Mouse (Mus musculus) gastrocnemius, adult 8-10 months (tissue): ENCODE data around the gene Itga10. TPM values are rescaled to one million over a fixed set of nuclear protein-coding genes. Genes with fewer than 3 reads are reported as not detected.
"Not testable (repeated sequence)": the region's sequence is repeated elsewhere in the genome, so short reads cannot be mapped to it uniquely, and the experiment has no call there.

Experiments
- DNase-seq, 2 experiments: peaks; one replicate each; pipeline ENCODE4 v3.0.0; 2022; ENCODE audit warnings: low spot score in 2 of 2
- total RNA-seq, 4 experiments: library from RNA; stranded (reverse); gene quantifications; 2 replicates each; pipeline ENCODE4 v1.2.4; 2022

Gene Itga10
- total RNA-seq, 4 experiments from 2014 or later = 0.31 to 0.56 (median 0.40) TPM

DNA sequence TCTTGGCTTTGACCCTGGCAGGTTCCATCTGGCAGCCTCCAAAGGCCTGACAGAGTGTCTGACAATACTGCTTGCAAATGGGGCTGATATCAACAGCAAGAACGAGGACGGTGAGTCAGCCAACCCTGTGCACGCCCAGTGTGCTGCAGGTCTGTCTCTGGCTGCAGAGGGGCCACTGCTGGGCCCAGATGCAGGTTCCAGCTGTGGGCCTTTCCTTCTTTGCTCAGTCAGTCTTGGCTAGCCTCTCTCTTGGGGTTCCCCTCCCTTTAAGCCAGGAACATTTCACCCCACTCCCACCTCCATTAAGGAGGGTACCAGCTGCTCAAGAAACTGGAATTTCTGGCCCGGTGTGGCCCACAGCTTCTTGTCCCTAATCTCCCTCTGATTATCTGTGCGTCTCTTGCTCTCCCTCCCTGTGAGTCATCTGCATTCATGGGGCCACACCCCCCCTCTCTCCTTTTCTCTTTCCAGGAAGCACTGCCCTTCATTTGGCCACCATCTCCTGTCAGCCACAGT is 33.8 kb downstream of the Itga10 start:
- DNase-seq = no peak

DNA sequence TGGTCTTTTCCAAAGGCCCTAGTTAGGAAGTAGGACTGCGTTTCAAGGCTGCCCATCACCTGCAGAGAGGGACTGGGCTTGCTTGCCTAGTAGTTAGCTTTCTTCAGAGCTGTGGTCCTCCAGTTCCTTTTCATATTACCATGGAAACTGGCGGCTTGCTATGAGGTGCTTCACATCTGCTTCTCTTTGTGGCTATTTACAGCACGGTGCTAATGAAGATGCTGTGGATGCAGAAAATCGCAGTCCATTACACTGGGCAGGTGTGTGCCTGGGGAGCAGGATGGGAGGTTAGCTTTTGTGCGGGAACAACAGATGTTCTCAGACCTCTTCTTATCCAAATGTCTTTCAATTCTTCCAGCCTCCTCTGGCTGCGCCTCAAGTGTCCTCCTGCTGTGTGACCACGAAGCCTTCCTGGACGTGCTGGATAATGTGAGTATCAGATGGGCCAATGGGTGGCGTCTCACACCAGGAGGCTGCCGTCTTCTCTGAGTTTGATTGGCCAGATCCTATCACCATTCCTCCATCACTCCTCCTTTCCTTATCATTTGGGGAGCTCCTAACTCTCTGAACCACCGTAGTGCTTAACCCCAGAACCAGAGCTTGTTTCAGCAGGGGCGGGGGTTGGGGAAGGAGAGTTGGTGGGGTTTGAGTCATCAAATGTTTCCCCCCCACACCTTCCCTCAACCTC is 35.0 kb downstream of the Itga10 start:
- no peak for DNase-seq

DNA sequence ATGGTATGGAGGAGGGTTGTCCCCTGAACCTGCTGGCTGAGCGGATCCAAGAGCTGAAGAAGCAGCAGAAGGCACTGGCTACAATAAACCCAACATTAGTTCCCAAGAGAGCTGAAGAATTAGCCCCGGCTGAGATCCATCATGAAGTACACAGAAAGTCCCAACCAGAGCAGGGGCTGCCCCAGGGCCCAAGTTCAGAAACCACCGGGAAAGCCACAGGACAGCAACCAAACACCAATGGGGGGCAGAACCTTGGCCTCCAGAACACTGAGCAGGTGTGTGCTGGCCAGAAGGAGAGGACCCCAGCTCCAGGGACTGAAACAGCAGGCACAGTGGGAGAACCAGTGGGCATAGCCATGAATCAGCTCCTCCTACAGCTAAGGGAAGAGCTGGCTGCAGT is 38.1 kb downstream of the Itga10 start:
- no peak for DNase-seq

DNA sequence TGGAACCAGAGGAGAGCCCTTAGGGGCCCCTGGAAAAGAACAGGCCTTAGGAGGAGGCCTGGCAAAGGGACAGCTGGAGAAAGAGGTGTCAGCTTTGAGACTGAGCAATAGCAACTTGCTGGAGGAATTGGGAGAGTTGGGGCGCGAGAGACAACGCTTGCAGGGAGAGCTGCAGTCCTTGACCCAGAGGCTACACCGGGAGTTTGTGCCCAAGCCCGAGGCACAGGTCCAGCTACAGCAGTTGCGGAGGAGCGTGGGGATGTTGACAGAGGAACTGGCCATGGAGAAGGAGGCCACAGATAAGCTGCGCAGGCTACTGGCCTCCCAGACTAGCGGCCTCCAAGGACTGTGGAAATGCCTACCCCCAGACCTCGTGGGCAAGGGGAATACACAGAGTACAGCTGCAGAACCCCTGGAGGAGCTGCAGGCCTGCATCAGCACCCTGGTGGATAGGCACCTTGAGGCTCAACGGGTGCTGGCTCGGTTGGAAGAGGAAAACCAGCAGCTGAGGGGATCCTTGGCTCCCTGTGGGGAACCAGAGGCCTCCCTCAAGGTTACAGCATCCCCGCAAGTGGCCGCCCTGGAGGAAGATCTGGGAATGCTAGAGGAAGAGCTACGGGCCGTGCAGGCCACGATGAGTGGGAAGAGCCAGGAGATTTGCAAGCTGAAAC is 38.9 kb downstream of the Itga10 start:
- DNase-seq = no peak

- no peak for DNase-seq
Measured at GRCm38 (mm10) chr3:96684822-96685156, 39.4 kb downstream of the Itga10 start.

DNA sequence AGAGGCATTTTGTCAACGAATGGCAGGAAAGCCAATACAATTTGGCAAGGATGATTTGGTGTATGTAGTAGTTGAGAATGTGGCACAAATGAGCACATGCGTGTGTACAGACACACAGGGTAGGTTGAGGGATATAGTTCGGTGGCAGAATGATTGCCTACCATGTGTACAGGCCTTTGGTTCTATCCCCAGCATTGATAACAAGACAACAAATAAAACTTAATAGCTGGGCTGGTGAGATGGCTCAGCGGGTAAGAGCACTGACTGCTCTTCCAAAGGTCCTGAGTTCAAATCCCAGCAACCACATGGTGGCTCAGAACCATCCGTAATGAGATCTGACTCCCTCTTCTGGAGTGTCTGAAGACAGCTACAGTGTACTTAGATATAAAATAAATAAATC is 40.7 kb downstream of the Itga10 start:
- DNase-seq = not testable (repeated sequence)

GRCm38 (mm10) chr3:96688854-96689253 is 43.5 kb downstream of the Itga10 start:
- no peak for DNase-seq

GRCm38 (mm10) chr3:96690298-96690697 is 44.9 kb downstream of the Itga10 start:
- no peak for DNase-seq

- no peak for DNase-seq
Measured at GRCm38 (mm10) chr3:96692506-96692905, 47.1 kb downstream of the Itga10 start.

DNA sequence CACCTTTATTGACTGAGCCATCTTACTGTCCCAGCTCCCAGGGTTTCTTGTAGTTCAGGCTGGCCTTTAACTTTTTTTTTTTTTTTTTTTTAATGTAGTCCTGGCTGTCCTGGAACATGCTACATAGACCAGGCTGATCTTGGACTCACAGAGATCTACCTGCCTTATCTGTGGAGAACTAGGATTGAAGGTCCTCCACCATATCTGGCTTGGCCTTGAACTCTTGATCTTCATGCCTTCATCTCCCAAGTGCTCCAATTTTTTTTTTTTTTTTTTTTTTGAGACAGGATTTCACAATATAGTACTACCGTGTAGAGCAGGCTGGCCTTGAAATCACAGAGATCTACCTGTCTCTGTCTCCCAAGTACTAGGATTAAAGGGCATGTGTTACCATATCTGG is 48.2 kb downstream of the Itga10 start:
- no peak for DNase-seq

GRCm38 (mm10) chr3:96696198-96696765 is 50.9 kb downstream of the Itga10 start, which contains the start of gene Pias3:
Pias3 (plus strand) TSS chr3:96696384.
- peak; percentile 68 to 76 for DNase-seq

GRCm38 (mm10) chr3:96696766-96697732 is 51.7 kb downstream of the Itga10 start:
- DNase-seq = peak; percentile 82 to 88

GRCm38 (mm10) chr3:96698993-96699690 is 53.8 kb downstream of the Itga10 start:
- no peak for DNase-seq

- no peak for DNase-seq
Measured at GRCm38 (mm10) chr3:96700376-96700775, 55.0 kb downstream of the Itga10 start.

- DNase-seq = no peak
Measured at GRCm38 (mm10) chr3:96701003-96701402, 55.6 kb downstream of the Itga10 start.

DNA sequence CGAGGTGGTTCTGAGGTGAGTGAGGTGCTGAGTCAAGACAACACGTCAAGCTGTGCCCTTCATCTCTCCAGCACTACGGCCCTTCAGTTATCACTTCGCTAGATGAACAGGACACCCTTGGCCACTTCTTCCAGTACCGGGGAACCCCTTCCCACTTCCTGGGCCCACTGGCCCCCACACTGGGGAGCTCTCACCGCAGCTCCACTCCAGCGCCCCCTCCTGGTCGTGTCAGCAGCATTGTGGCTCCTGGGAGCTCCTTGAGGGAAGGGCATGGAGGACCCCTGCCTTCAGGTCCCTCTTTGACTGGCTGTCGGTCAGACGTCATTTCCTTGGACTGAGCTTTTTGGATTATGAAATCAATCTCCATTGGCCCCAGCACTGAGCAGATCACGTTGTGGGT is 59.4 kb downstream of the Itga10 start:
- no peak for DNase-seq

- DNase-seq = no peak
Measured at GRCm38 (mm10) chr3:96706217-96706616, 60.8 kb downstream of the Itga10 start.

- DNase-seq = no peak
Measured at GRCm38 (mm10) chr3:96706984-96707383, 61.6 kb downstream of the Itga10 start.

- DNase-seq = peak; percentile 67 to 72
Measured at GRCm38 (mm10) chr3:96707903-96708683, 62.7 kb downstream of the Itga10 start, which contains the start of gene Nudt17. Nudt17 (minus strand) TSS chr3:96708562.

GRCm38 (mm10) chr3:96708684-96709064 is 63.3 kb downstream of the Itga10 start:
- no peak for DNase-seq
